Mouse (Mus musculus): Measurements from ENCODE around the gene Zmynd10. TPM values are rescaled to one million over a fixed set of nuclear protein-coding genes. Genes with fewer than 3 reads are reported as not detected.

The Zmynd10 gene
- polyA plus RNA-seq (2015; fragmentation: Nextera tagmentation; extraction: Ambion mirVana), result 1.6 and 2.6 TPM in 2 replicates

DNA sequence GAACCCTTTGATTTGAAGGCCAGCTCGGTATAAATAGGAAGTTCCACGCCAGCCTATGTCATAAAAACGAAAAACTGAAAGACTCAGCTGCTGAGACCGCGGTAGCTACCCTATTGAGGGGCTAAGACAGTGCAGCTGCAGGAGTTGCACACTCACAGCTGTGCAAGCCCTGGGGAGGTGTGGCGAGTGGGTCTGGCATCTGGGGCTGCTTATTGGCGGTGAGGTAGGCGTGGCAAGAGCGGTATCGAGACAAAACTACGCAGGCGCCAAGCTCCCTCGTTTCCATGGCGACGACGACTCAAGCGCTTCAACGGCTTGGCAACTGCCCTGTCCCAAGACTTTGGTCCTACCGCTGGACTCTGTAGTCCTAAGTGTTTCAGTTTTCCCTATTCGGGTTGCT lies at the start of gene Zmynd10:
TSS of gene Zmynd10 (plus strand) at position 273 of the 400 bp plus-strand sequence.
- Histone ChIP-seq H3K36me3 (peaks cover 17% of the 10 kb centered on the region), H3K4me2 (peak within 1 kb of the TSS; percentile 56), H3K4me3 (replicated peaks) (peak within 1 kb of the TSS; percentile 26), H3K4me1 (peaks cover 48% of the 10 kb centered on the region), H3K27ac (replicated peaks) (peak within 1 kb of the TSS; percentile 64), H3K9ac (replicated peaks) (peak within 1 kb of the TSS; percentile 20; the same call in 1 of the 2 replicates), H3K9me3 (replicated peaks) (no peaks in the 10 kb centered on the region), H3K27me3 (replicated peaks) (peaks cover 39% of the 10 kb centered on the region)
- 3% methylated on average over 20 of the region's 20 CpGs for WGBS
- peak; percentile 48 for ATAC-seq (ENCODE audit: low FRiP score)

DNA sequence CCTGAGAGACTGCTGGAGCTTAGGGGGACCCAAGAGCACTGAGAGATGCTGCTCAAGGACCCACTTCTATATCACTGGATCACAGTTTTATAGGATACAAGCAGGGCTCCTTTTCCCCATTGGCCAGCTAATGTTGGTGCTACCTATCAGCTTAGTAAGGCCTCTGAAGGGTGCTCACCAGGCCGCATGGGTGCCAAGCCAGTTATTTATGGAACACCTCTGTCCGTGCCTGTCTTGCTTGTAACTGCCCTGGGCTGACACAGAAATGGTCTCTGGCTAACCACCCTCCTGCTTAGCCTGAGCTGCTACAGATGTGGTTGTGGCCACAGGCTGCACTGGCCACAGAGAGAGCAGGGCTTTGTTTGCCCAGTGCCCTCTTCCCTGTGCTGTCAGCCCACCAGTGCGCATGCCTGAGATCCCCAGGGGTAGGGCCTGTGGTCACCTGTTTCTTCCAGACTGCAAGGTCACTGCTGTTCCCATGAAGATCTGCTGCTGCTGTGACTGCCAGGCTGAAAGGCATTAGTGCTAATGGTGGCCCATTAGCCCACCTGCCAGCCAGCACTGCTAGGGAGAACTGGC lies 46.3 kb upstream of the Zmynd10 start:
- peaks cover 28% of the 10 kb centered on the region for H3K4me1 ChIP-seq
- H3K4me3 ChIP-seq (replicated peaks), result no peak overlapping the region
- no peak overlapping the region for H3K27ac ChIP-seq (replicated peaks)
- ATAC-seq (ENCODE audit: low FRiP score), result no peak
- peaks cover 11% of the 10 kb centered on the region; the same call in 1 of the 2 replicates for H3K36me3 ChIP-seq
- H3K9me3 ChIP-seq (replicated peaks), result no peaks in the 10 kb centered on the region
- no peak overlapping the region for H3K4me2 ChIP-seq
- H3K27me3 ChIP-seq (replicated peaks), result no peaks in the 10 kb centered on the region
- H3K9ac ChIP-seq (replicated peaks), result no peak overlapping the region
- 84% methylated on average over 3 of the region's 3 CpGs for WGBS

DNA sequence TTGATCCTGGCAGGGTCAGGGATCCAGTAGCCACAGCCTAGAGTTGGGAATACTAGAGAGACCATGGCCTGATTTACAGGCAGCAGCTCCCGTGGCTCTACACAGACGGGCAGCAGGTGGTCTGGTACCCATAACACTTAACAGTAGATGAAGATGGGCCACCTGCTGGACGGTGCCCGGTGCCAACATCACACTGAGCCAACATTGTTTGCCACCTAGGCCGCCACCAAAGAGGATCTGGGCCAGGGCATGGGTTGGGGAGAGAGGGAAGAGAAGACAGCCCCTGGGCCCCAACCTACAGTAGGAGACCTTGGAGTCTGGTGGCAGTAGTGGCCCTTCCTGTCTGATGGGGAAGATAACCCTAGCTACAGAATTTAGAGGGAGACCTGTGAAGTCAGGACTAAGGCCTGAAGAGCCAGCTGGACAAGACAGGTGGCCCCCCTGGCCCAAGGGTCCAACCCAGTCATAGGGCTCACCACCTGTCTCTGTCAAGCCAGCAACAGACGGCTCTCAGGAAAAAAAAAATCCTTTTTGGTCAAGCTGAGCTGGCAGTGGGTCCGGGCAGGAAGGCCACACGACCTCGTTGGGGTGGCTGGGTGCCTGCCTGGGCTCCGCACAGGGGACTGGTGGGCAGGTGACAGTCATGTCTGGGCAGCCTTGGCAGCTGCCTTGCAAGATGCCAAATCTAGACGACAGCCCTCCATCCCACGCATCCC lies 44.8 kb upstream of the Zmynd10 start:
- WGBS, result 69% methylated on average over 12 of the region's 12 CpGs
- ATAC-seq (ENCODE audit: low FRiP score), result no peak
- Histone ChIP-seq H3K9me3 (replicated peaks) (no peaks in the 10 kb centered on the region), H3K4me3 (replicated peaks) (no peak overlapping the region), H3K36me3 (peaks cover 11% of the 10 kb centered on the region; the same call in 1 of the 2 replicates), H3K27me3 (replicated peaks) (no peaks in the 10 kb centered on the region), H3K27ac (replicated peaks) (no peak overlapping the region), H3K9ac (replicated peaks) (no peak overlapping the region), H3K4me2 (no peak overlapping the region), H3K4me1 (peaks cover 43% of the 10 kb centered on the region)

DNA sequence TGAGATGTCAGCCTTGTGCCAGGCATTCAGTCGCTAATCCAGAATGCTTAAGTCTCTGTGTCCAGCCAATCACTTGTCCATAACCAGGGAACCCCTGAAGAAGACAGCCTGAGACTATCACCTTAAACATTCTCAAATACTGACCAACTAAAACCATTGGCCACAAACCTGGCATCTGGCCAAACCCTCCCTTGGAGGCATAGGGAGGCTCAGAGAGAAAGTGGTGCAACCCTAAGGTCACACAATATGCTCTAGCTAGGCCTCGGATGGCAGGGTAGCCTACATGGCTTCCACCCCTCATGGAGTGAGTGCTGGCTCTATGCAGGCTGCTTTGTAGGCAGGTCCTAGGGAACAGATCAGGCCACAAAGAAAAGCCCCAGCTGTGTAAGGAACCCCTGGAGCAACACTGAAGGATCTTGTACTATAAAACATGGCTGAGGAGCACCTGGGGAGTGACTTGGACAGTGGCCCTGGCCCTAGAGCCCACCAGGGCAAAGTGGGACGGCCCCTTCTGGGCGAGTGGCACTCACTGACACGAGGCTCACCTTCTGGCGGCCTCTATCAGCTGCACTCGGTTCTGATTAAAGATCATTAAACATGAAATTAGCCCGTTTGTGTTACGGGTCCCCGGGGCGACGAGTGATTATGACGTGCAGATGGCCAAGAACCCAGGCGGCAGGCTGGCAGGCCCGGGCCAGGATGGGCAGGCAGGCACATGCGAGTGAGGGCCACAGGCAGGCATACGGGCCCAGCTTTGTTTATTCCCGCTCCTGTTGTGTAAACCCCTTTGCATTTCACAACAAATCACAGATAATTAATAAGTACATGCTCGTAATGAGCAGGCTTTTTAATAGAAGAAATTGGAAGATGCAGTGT lies 42.2 kb upstream of the Zmynd10 start:
- WGBS, result 38% methylated on average over 19 of the region's 19 CpGs
- H3K9ac ChIP-seq (replicated peaks), result no peak overlapping the region; the same call in 1 of the 2 replicates
- H3K27ac ChIP-seq (replicated peaks), result peak overlapping the region; percentile 81
- H3K4me2 ChIP-seq, result no peak overlapping the region
- no peak overlapping the region for H3K4me3 ChIP-seq (replicated peaks)
- peaks cover 69% of the 10 kb centered on the region for H3K4me1 ChIP-seq
- no peaks in the 10 kb centered on the region for H3K27me3 ChIP-seq (replicated peaks)
- peak; percentile 1; the same call in 1 of the 2 replicates for ATAC-seq (ENCODE audit: low FRiP score)
- H3K9me3 ChIP-seq (replicated peaks), result no peaks in the 10 kb centered on the region
- H3K36me3 ChIP-seq, result no peaks in the 10 kb centered on the region

DNA sequence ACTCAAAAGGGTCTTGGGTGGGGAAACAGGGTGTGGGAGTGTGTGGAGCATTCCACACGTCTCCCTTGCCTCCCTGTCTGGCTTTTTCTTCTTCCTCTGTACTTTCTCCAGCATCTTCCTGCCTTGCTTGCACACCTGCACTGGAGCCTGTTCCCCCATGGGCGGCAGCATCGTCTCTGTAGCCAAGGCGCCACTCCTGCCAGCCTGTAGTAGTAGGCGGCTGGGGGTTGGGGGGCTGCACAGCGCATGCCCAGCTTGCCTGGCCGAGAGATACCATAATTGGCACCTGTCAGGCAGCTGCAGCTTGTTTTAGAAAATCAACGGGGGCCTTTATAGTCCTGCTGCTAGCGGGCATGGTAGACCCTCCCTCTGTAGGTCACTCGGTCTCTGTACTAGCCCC lies 38.8 kb upstream of the Zmynd10 start:
- Histone ChIP-seq H3K36me3 (no peaks in the 10 kb centered on the region), H3K4me2 (0 out of 2 replicates have a peak overlapping the region, but pooled peaks have one; percentile 20), H3K9ac (replicated peaks) (0 out of 2 replicates have a peak overlapping the region, but pooled peaks have one; percentile 3), H3K4me1 (peaks cover 92% of the 10 kb centered on the region), H3K27me3 (replicated peaks) (no peaks in the 10 kb centered on the region), H3K27ac (replicated peaks) (peak overlapping the region; percentile 51), H3K4me3 (replicated peaks) (no peak overlapping the region), H3K9me3 (replicated peaks) (no peaks in the 10 kb centered on the region)
- ATAC-seq (ENCODE audit: low FRiP score), result peak; percentile 19
- 33% methylated on average over 10 of the region's 10 CpGs for WGBS

DNA sequence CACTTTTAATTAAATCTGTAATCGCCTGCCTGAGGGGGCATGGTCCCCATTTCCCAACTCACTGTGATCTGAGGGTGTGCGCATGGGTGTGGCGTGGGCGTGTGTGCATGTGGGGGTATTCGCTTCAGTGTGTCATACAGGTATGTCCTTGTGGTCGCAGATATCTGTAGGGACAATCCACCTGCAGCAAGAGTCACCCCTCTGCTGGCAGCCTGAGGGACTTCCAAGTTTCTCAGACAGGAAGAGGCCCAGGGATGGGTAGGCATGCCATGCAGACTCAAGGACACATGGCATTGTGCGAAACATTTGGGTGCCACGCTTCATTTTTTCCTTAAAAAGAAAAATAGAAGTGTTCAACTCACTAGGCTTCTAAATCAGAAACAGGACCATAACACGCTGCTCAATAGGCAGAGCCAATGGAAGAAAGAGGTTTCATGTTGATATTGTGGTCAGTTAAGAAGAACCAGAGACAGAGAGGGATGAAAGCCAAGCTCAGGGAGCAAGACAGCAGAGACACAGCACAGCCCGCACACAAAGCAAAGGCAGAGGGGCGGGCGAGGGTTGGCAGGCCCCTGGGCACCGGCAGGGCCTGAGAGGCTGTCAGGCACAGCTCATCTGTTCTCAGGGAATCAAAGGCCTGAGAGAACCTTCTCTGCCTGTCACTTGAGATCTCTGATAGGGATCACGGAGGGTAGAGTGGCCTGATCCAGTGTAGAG lies 36.6 kb upstream of the Zmynd10 start:
- Histone ChIP-seq H3K9me3 (replicated peaks) (no peaks in the 10 kb centered on the region), H3K4me2 (no peak overlapping the region), H3K4me1 (peaks cover 78% of the 10 kb centered on the region), H3K9ac (replicated peaks) (no peak overlapping the region), H3K27ac (replicated peaks) (peak overlapping the region; percentile 61), H3K27me3 (replicated peaks) (no peaks in the 10 kb centered on the region), H3K4me3 (replicated peaks) (no peak overlapping the region), H3K36me3 (no peaks in the 10 kb centered on the region)
- 71% methylated on average over 14 of the region's 14 CpGs for WGBS
- ATAC-seq (ENCODE audit: low FRiP score), result no peak

DNA sequence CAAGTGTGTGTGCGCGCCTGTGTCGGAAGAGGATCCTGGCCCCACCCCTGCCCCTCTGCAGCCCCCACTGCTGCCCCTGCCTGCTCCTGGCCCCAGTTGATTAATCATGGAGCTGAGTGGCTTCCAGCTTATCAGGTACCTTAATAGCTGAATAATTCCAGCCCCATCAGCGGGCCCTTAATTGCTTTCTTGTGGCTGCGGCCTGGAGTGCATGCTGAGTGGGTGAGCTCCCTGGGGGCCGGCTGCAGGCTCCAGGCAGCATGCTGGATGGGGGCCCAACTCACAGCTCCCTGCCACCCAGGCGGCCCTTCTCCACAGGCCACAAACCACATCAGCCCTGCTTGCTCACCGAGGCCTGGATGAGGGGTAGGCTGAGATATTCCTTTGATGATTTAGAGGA lies 35.7 kb upstream of the Zmynd10 start:
- H3K36me3 ChIP-seq, result no peaks in the 10 kb centered on the region
- H3K4me2 ChIP-seq, result no peak overlapping the region
- ATAC-seq (ENCODE audit: low FRiP score), result no peak
- peaks cover 69% of the 10 kb centered on the region for H3K4me1 ChIP-seq
- no peaks in the 10 kb centered on the region for H3K27me3 ChIP-seq (replicated peaks)
- no peak overlapping the region for H3K4me3 ChIP-seq (replicated peaks)
- no peaks in the 10 kb centered on the region for H3K9me3 ChIP-seq (replicated peaks)
- 39% methylated on average over 8 of the region's 8 CpGs for WGBS
- H3K9ac ChIP-seq (replicated peaks), result no peak overlapping the region
- peak overlapping the region; percentile 61 for H3K27ac ChIP-seq (replicated peaks)

DNA sequence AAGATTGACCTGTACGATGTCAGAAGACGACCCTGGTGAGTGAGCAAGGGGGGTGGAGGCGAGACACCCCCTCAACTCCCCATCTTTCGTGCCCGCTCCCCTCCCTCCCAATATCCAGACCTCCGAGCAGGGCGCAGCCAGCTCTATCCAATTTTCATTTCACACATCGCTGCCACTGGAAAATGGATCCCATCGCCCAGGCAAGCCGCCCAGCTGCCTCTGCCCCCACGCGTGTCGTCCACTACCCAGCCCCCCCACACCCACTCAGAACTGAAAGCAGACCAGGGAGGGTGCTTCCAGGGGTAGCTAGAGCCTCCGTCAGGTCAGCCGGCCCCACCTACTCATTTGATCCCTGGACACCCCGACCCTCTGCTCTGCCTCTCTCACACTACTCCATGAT lies 34.8 kb upstream of the Zmynd10 start:
- no peak for ATAC-seq (ENCODE audit: low FRiP score)
- Histone ChIP-seq H3K9me3 (replicated peaks) (no peaks in the 10 kb centered on the region), H3K27ac (replicated peaks) (peak overlapping the region; percentile 61), H3K9ac (replicated peaks) (no peak overlapping the region), H3K36me3 (no peaks in the 10 kb centered on the region; the same call in 1 of the 2 replicates), H3K4me1 (peaks cover 60% of the 10 kb centered on the region), H3K4me2 (no peak overlapping the region), H3K4me3 (replicated peaks) (no peak overlapping the region), H3K27me3 (replicated peaks) (no peaks in the 10 kb centered on the region)
- 48% methylated on average over 16 of the region's 16 CpGs for WGBS

DNA sequence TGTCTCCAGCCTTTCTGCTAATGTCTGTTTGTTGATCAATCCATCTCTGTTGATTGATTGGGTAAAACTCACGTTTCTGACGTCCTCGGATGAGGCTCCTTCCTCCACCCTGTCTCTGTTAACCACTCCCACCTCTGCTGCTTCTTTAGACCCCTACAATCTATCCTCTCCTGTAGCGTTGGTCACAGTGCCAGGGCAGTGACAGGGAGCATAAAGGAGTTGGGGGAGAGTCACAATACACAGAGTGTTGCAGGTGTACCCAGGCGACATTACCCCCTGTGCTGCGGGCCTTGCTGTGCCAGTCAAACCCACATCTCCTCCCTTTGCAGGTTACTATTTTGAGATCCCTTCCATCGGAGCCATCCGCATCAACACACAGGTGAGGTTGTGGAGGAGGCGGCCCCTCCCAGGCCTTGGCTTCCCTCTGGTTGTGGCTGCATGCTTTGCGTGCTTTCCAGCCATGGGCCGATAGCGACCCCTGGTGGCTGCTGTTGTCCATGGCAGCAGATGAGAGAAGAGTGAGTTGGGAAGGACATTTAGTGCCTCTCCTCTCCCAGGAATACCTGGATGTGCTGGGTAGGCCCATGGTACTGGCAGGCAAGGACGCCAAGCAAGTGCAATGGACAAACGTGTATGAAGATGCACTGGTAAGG lies 32.7 kb upstream of the Zmynd10 start:
- no peak overlapping the region for H3K4me3 ChIP-seq (replicated peaks)
- H3K27me3 ChIP-seq (replicated peaks), result no peaks in the 10 kb centered on the region
- H3K27ac ChIP-seq (replicated peaks), result peak overlapping the region; percentile 19
- no peak overlapping the region for H3K9ac ChIP-seq (replicated peaks)
- H3K4me2 ChIP-seq, result no peak overlapping the region
- H3K4me1 ChIP-seq, result peaks cover 39% of the 10 kb centered on the region
- peak; percentile 60; the same call in 1 of the 2 replicates for ATAC-seq (ENCODE audit: low FRiP score)
- H3K9me3 ChIP-seq (replicated peaks), result no peaks in the 10 kb centered on the region
- peaks cover 3% of the 10 kb centered on the region for H3K36me3 ChIP-seq
- 20% methylated on average over 14 of the region's 14 CpGs for WGBS

DNA sequence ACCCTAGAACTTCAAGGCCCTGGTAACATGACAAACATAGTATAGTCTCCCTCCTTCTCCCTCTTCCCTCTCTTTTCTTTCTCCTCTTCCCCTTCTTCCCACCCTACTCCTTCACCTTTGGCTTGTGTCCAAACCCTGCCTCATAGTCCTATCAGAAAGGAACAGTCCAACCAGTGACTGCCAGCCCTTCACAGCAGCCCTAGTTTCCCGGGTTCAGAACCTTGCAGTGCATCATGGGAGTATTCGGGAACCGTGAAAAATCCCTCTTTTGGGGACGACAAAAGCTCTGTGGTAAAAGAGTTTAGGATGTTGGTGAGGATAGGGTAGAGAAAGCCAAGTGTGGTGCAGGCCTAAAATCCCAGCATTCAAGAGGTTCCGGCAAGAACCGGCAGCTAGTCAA lies 26.8 kb upstream of the Zmynd10 start:
- H3K27me3 ChIP-seq (replicated peaks), result peaks cover 13% of the 10 kb centered on the region
- WGBS, result 32% methylated on average over 6 of the region's 6 CpGs
- ATAC-seq (ENCODE audit: low FRiP score), result no peak

More for the DNA sequence above, 26.8 kb upstream of the Zmynd10 start:
- Histone ChIP-seq H3K9me3 (replicated peaks) (no peaks in the 10 kb centered on the region), H3K4me3 (replicated peaks) (no peak overlapping the region), H3K27ac (replicated peaks) (peak overlapping the region; percentile 14; the same call in 1 of the 2 replicates), H3K4me1 (peaks cover 8% of the 10 kb centered on the region), H3K4me2 (no peak overlapping the region), H3K36me3 (peaks cover 7% of the 10 kb centered on the region), H3K9ac (replicated peaks) (no peak overlapping the region)
